Mouse (Mus musculus): ENCODE measurements around the gene Olfr1280. TPM values are rescaled to one million over a fixed set of nuclear protein-coding genes. Genes with fewer than 3 reads are reported as not detected.
"Not testable (repeated sequence)": the region's sequence is repeated elsewhere in the genome, so short reads cannot be mapped to it uniquely, and the experiment has no call there.

The Olfr1280 gene
- 1.0 and 1.2 TPM in 2 replicates for polyA plus RNA-seq (2012; rRNA removed)

- Histone ChIP-seq H3K4me1 (ENCODE audit: control insufficient read depth, insufficient read depth, low read length) (no peaks in the 10 kb centered on the region), H3K4me3 (ENCODE audit: control insufficient read depth, low read depth, low read length) (no peak within 1 kb of the TSS)
- TF ChIP-seq CTCF (IDR thresholded peaks at IDR 0.05; ENCODE audit: control insufficient read depth, insufficient read depth, insufficient replicate concordance, low read depth, low read length) (no peak), POLR2A (IDR thresholded peaks at IDR 0.05; ENCODE audit: control insufficient read depth, low read depth, low read length) (no peak)
Measured at GRCm38 (mm10) chr2:111313717-111314116, at the start of gene Olfr1280. TSS of gene Olfr1280 (plus strand) at chr2:111314017.

DNA sequence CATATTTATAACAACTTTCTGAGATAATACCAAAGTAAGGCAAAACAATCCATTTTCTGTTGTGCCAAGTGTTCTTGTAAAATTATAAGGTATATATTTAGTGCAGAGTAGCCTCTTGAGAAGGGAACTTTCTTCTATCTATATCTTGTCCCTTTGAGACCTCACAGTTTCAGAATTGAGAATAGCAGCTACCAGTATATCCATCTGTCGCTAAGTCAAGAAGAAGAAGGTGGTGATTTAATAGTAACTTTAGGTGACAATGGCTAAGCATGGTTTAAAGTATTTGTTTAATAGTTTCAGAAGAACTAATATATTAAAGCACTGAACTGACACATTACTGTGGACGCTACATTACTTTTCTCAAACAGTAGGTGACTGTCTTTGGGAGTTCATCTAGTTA is 39.8 kb upstream of the Olfr1280 start, which contains the start of gene Olfr1277:
Gene Olfr1277 (minus strand): TSS at position 101 of the 400 bp plus-strand sequence.
- Histone ChIP-seq H3K27me3 (ENCODE audit: control insufficient read depth, insufficient read depth, low read length) (no peaks in the 10 kb centered on the region), H3K4me3 (ENCODE audit: control insufficient read depth, low read depth, low read length) (no peak within 1 kb of the TSS), H3K27ac (ENCODE audit: control insufficient read depth, insufficient read depth, low read depth, low read length) (no peak within 1 kb of the TSS), H3K4me1 (ENCODE audit: control insufficient read depth, insufficient read depth, low read length) (no peaks in the 10 kb centered on the region), H3K36me3 (ENCODE audit: control insufficient read depth, insufficient read depth, low read length) (no peaks in the 10 kb centered on the region)
- no peak for TF ChIP-seq POLR2A (IDR thresholded peaks at IDR 0.05; ENCODE audit: control insufficient read depth, low read depth, low read length)
- TF ChIP-seq CTCF (IDR thresholded peaks at IDR 0.05; ENCODE audit: control insufficient read depth, insufficient read depth, insufficient replicate concordance, low read depth, low read length): no peak

More at GRCm38 (mm10) chr2:111313717-111314116, at the start of gene Olfr1280:
- Histone ChIP-seq H3K36me3 (ENCODE audit: control insufficient read depth, insufficient read depth, low read length) (no peaks in the 10 kb centered on the region), H3K27me3 (ENCODE audit: control insufficient read depth, insufficient read depth, low read length) (no peaks in the 10 kb centered on the region), H3K27ac (ENCODE audit: control insufficient read depth, insufficient read depth, low read depth, low read length) (no peak within 1 kb of the TSS)

- Histone ChIP-seq H3K4me3 (ENCODE audit: control insufficient read depth, low read depth, low read length) (no peak within 1 kb of the TSS), H3K27ac (ENCODE audit: control insufficient read depth, insufficient read depth, low read depth, low read length) (no peak within 1 kb of the TSS), H3K4me1 (ENCODE audit: control insufficient read depth, insufficient read depth, low read length) (no peaks in the 10 kb centered on the region), H3K36me3 (ENCODE audit: control insufficient read depth, insufficient read depth, low read length) (no peaks in the 10 kb centered on the region), H3K27me3 (ENCODE audit: control insufficient read depth, insufficient read depth, low read length) (no peaks in the 10 kb centered on the region)
- TF ChIP-seq CTCF (IDR thresholded peaks at IDR 0.05; ENCODE audit: control insufficient read depth, insufficient read depth, insufficient replicate concordance, low read depth, low read length) (no peak), POLR2A (IDR thresholded peaks at IDR 0.05; ENCODE audit: control insufficient read depth, low read depth, low read length) (no peak)
Measured at GRCm38 (mm10) chr2:111289836-111290235, 24.0 kb upstream of the Olfr1280 start, which contains the start of gene Olfr1278. TSS of gene Olfr1278 (plus strand) at chr2:111290136.

DNA sequence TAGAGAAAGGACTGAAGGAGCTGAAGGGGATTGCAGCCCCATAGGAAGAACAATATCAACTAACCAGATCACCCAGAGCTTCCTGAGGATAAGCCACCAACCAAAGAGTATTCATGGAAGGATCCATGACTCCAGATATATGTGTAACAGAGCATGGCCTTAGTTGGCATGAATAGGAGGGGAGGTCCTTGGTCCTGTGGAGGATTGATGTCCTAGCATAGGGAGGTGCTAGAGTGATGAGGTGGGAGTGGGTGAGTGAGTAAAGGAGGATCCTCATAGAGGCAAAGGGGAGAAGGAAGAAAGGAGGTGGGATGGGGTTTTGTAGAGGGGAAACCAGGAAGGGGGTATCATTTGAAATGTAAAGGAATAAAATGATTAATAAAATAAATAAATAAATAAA is 15.3 kb upstream of the Olfr1280 start:
- Histone ChIP-seq H3K4me3 (ENCODE audit: control insufficient read depth, low read depth, low read length) (no peak overlapping the region), H3K36me3 (ENCODE audit: control insufficient read depth, insufficient read depth, low read length) (no peaks in the 10 kb centered on the region), H3K27ac (ENCODE audit: control insufficient read depth, insufficient read depth, low read depth, low read length) (no peak overlapping the region), H3K27me3 (ENCODE audit: control insufficient read depth, insufficient read depth, low read length) (no peaks in the 10 kb centered on the region), H3K4me1 (ENCODE audit: control insufficient read depth, insufficient read depth, low read length) (no peaks in the 10 kb centered on the region)
- TF ChIP-seq CTCF (IDR thresholded peaks at IDR 0.05; ENCODE audit: control insufficient read depth, insufficient read depth, insufficient replicate concordance, low read depth, low read length) (no peak), POLR2A (IDR thresholded peaks at IDR 0.05; ENCODE audit: control insufficient read depth, low read depth, low read length) (no peak)

DNA sequence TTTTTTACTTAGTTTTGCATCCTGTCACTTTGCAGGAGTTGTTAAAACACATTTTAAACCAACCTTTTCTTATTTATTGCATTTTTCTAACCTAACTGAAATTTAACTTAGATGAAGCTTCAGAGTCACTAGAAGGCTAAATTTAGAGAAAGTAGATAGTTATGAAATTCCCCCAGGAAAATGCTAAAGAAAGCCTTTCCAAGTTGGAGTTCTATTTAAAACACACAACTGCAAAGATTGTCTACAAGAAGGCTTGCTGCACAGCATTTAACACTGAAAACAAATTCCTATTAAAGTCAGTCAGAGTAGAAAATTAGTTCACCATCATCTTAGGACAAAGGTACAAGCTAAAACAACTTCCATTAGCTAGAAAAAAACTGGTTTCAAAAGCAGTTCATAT is 13.4 kb upstream of the Olfr1280 start, which contains the start of gene Olfr1279:
Gene Olfr1279 (plus strand): TSS at position 262 of the 400 bp plus-strand sequence.
- Histone ChIP-seq H3K4me1 (ENCODE audit: control insufficient read depth, insufficient read depth, low read length) (no peaks in the 10 kb centered on the region), H3K4me3 (ENCODE audit: control insufficient read depth, low read depth, low read length) (no peak within 1 kb of the TSS), H3K27ac (ENCODE audit: control insufficient read depth, insufficient read depth, low read depth, low read length) (no peak within 1 kb of the TSS), H3K27me3 (ENCODE audit: control insufficient read depth, insufficient read depth, low read length) (no peaks in the 10 kb centered on the region), H3K36me3 (ENCODE audit: control insufficient read depth, insufficient read depth, low read length) (no peaks in the 10 kb centered on the region)
- no peak for TF ChIP-seq CTCF (IDR thresholded peaks at IDR 0.05; ENCODE audit: control insufficient read depth, insufficient read depth, insufficient replicate concordance, low read depth, low read length)
- TF ChIP-seq POLR2A (IDR thresholded peaks at IDR 0.05; ENCODE audit: control insufficient read depth, low read depth, low read length): no peak

DNA sequence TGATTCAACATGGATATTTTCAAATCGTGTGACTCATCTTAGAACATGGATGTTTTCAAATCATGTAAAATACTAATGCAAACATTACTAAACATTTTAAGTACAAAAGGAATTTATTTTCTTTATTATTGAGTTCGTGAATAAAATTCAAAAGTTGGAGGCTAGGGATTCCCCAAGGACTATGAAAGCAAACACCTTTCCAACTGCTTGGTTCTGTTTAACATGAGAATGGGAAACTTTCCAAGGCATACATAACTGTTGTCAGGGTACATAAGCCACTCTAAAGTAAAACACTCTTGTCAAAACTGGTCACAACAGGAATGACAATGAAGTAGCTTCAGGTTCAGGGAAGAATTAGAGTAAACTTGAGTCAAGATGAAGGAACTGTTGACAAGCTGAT is 12.4 kb downstream of the Olfr1280 start, which contains the start of gene Olfr1281:
Gene Olfr1281 (plus strand): TSS at position 301 of the 400 bp plus-strand sequence.
- Histone ChIP-seq H3K36me3 (ENCODE audit: control insufficient read depth, insufficient read depth, low read length) (no peaks in the 10 kb centered on the region), H3K27ac (ENCODE audit: control insufficient read depth, insufficient read depth, low read depth, low read length) (no peak within 1 kb of the TSS)
- TF ChIP-seq POLR2A (IDR thresholded peaks at IDR 0.05; ENCODE audit: control insufficient read depth, low read depth, low read length) (no peak), CTCF (IDR thresholded peaks at IDR 0.05; ENCODE audit: control insufficient read depth, insufficient read depth, insufficient replicate concordance, low read depth, low read length) (no peak)

DNA sequence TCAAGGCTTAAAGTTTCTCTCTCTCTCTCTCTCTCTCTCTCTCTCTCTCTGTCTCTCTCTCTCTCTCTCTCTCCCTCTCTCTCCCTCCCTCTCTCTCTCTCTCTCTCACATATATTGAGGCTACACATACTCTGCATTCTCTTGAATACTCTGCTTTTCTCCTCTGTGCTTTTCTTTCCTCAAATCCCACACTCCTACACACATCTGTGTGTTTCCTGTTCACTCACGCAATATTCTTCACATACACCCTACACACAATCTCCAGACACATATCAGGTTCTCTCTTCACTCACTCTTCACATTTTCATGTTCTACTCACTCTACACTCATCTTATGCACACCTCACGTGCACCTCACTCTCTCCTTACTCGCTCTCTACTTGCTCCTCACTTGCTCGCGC is 19.9 kb downstream of the Olfr1280 start:
- not testable (repeated sequence) for H3K36me3 ChIP-seq (ENCODE audit: control insufficient read depth, insufficient read depth, low read length); H3K4me1 ChIP-seq (ENCODE audit: control insufficient read depth, insufficient read depth, low read length); H3K27me3 ChIP-seq (ENCODE audit: control insufficient read depth, insufficient read depth, low read length); H3K27ac ChIP-seq (ENCODE audit: control insufficient read depth, insufficient read depth, low read depth, low read length); H3K4me3 ChIP-seq (ENCODE audit: control insufficient read depth, low read depth, low read length)

More for the DNA sequence above, 12.4 kb downstream of the Olfr1280 start, which contains the start of gene Olfr1281:
- Histone ChIP-seq H3K4me3 (ENCODE audit: control insufficient read depth, low read depth, low read length) (no peak within 1 kb of the TSS), H3K4me1 (ENCODE audit: control insufficient read depth, insufficient read depth, low read length) (no peaks in the 10 kb centered on the region), H3K27me3 (ENCODE audit: control insufficient read depth, insufficient read depth, low read length) (no peaks in the 10 kb centered on the region)

DNA sequence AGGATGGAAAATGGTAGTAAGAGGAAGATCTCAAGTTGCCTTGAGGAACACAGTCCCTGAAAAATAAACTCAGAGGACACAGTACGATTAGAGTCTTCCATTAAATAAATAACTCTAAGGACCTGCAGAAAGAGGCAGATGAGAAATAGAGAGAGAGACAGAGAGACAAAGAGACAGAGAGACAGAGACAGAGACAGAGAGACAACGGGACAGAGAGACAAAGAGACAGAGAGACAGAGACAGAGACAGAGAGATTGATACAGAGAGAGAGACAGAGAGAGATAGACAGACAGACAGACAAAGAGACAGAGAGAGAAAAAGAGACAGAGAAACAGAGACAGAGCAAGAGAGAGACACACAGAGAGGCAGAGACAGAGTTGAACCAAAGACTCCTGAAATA is 22.2 kb downstream of the Olfr1280 start, which contains the start of gene Olfr1282:
Gene Olfr1282 (minus strand): TSS at position 101 of the 400 bp plus-strand sequence.
- no peaks in the 10 kb centered on the region for H3K4me1 ChIP-seq (ENCODE audit: control insufficient read depth, insufficient read depth, low read length)
- H3K4me3 ChIP-seq (ENCODE audit: control insufficient read depth, low read depth, low read length): no peak within 1 kb of the TSS
- no peak for TF ChIP-seq CTCF (IDR thresholded peaks at IDR 0.05; ENCODE audit: control insufficient read depth, insufficient read depth, insufficient replicate concordance, low read depth, low read length)
- no peak for TF ChIP-seq POLR2A (IDR thresholded peaks at IDR 0.05; ENCODE audit: control insufficient read depth, low read depth, low read length)
- H3K36me3 ChIP-seq (ENCODE audit: control insufficient read depth, insufficient read depth, low read length): no peaks in the 10 kb centered on the region
- H3K27ac ChIP-seq (ENCODE audit: control insufficient read depth, insufficient read depth, low read depth, low read length): no peak within 1 kb of the TSS
- H3K27me3 ChIP-seq (ENCODE audit: control insufficient read depth, insufficient read depth, low read length): no peaks in the 10 kb centered on the region

All from testis, adult 2 months (tissue).